Comparison of ENCODE assay signal across 25 mouse cellular contexts in the genomic region with DNA sequence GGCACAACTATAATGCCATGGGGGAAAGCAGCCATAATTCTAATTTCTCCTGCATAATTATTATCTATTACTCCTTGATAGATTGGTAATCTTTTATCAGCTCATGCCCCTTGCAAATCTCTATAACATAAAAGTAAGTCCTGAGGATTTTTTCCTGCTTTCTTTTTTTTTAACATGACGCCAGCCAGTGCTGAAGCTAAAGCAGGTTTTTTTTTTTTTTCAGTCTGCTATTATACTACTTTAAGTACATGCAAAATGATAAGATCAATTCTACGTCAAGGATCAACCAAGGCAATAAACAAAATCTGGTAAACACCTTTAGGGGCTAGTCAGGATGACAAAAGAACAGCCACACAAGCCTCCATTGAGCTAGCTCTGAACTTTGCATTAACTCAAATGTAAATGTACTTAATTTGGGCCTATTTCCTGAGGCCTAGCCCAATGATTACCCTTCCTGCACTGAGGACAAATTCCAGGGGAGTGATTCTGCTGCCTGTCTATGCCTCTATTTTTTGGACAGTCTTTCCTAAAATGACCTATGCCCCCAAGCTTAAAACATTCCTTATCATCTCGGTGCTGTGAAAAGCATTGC.
"Had no signal": no experiment of that assay in that cellular context is flagged by ENCODE, and none has a peak within 500 bp of the region (broad histone marks: within the 10 kb centered on the region; RNA-seq: fewer than 3 reads in every experiment).

No protein-coding gene starts in this region.

- H3K9me3 ChIP-seq: heart, embryonic 13.5 days; heart, embryonic 15.5 days; hindbrain, embryonic 13.5 days; hindbrain, embryonic 15.5 days; kidney, embryonic 15.5 days; limb, embryonic 10.5 days; limb, embryonic 12.5 days; liver, embryonic 13.5 days; liver, embryonic 15.5 days had no signal

- H3K9ac ChIP-seq: heart, embryonic 13.5 days; heart, embryonic 15.5 days; hindbrain, embryonic 13.5 days; hindbrain, embryonic 15.5 days; kidney, embryonic 15.5 days; limb, embryonic 12.5 days; liver, embryonic 13.5 days; liver, embryonic 15.5 days had no signal

- H3K27ac ChIP-seq: gastrocnemius, adult 2 months; heart, adult 2 months; heart, embryonic 13.5 days; heart, embryonic 15.5 days; hindbrain, embryonic 13.5 days; hindbrain, embryonic 15.5 days; hindbrain, postnatal 0 days; kidney, embryonic 15.5 days; kidney, postnatal 0 days; left cerebral cortex, adult 2 months; limb, embryonic 10.5 days; limb, embryonic 12.5 days; liver, embryonic 13.5 days; liver, embryonic 15.5 days had no signal

- H3K4me3 ChIP-seq: gastrocnemius, adult 2 months; heart, adult 2 months; heart, embryonic 13.5 days; heart, embryonic 15.5 days; hindbrain, embryonic 13.5 days; hindbrain, embryonic 15.5 days; kidney, embryonic 15.5 days; left cerebral cortex, adult 2 months; limb, embryonic 10.5 days; limb, embryonic 12.5 days; liver, embryonic 13.5 days; liver, embryonic 15.5 days had no signal

- H3K36me3 ChIP-seq: heart, embryonic 13.5 days; heart, embryonic 15.5 days; hindbrain, embryonic 13.5 days; hindbrain, embryonic 15.5 days; kidney, embryonic 15.5 days; limb, embryonic 10.5 days; limb, embryonic 12.5 days; liver, embryonic 13.5 days; liver, embryonic 15.5 days had no signal

- H3K27me3 ChIP-seq: heart, embryonic 13.5 days; heart, embryonic 15.5 days; hindbrain, embryonic 15.5 days; kidney, embryonic 15.5 days; limb, embryonic 12.5 days; liver, embryonic 13.5 days; liver, embryonic 15.5 days had no signal

- DNase-seq: gastrocnemius, adult 2 months; gastrocnemius, postnatal 10 days; gastrocnemius, postnatal 36 days; heart, adult 2 months; heart, postnatal 14 days; heart, postnatal 36 days; kidney, adult 11 months; kidney, adult 2 months; kidney, adult 9 months; kidney, postnatal 14 days; kidney, postnatal 36 days; layer of hippocampus, adult 9-11 months; liver; liver, embryonic 13.5 days had no signal

- H3K4me1 ChIP-seq: heart, embryonic 13.5 days; heart, embryonic 15.5 days; hindbrain, embryonic 13.5 days; hindbrain, embryonic 15.5 days; kidney, embryonic 15.5 days; limb, embryonic 10.5 days; limb, embryonic 12.5 days; liver, embryonic 13.5 days; liver, embryonic 15.5 days had no signal
